Mouse (Mus musculus) mouse trophoblast stem cell (cell line): Measurements from ENCODE around the gene Mapk8ip1.

Experiments used
- in situ Hi-C, 2 experiments: fragments of 300-500 bp; cut with MseI, MboI; formaldehyde crosslinking; loops; 2 replicates in 1 of 2; 3 replicates in 1 of 2; pipeline ENCODE4 v1.15.1; 2025

Mapk8ip1 gene

GRCm38 (mm10) chr2:92401091-92401561 lies at the start of gene Mapk8ip1:
Gene Mapk8ip1 (minus strand): TSS chr2:92401263.
- in situ Hi-C loops = no loop called here

- in situ Hi-C loops = no loop called here
Measured at GRCm38 (mm10) chr2:92447121-92447740, 46.2 kb upstream of the Mapk8ip1 start.

- in situ Hi-C loops = no loop called here
Measured at GRCm38 (mm10) chr2:92446656-92447055, 45.6 kb upstream of the Mapk8ip1 start.

GRCm38 (mm10) chr2:92445890-92446289 lies 44.8 kb upstream of the Mapk8ip1 start:
- in situ Hi-C loops = no loop called here

- in situ Hi-C loops = no loop called here
Measured at GRCm38 (mm10) chr2:92444376-92444775, 43.3 kb upstream of the Mapk8ip1 start.

GRCm38 (mm10) chr2:92443313-92443712 lies 42.2 kb upstream of the Mapk8ip1 start:
- in situ Hi-C loops = no loop called here

GRCm38 (mm10) chr2:92442419-92443001 lies 41.4 kb upstream of the Mapk8ip1 start:
- in situ Hi-C loops = no loop called here

- in situ Hi-C loops = no loop called here
Measured at GRCm38 (mm10) chr2:92440432-92440831, 39.4 kb upstream of the Mapk8ip1 start.

- in situ Hi-C loops = no loop called here
Measured at GRCm38 (mm10) chr2:92438567-92438966, 37.5 kb upstream of the Mapk8ip1 start.

- in situ Hi-C loops = no loop called here
Measured at GRCm38 (mm10) chr2:92437875-92438274, 36.8 kb upstream of the Mapk8ip1 start.

GRCm38 (mm10) chr2:92437366-92437765 lies 36.3 kb upstream of the Mapk8ip1 start:
- in situ Hi-C loops = no loop called here

GRCm38 (mm10) chr2:92435023-92435422 lies 34.0 kb upstream of the Mapk8ip1 start:
- in situ Hi-C loops = no loop called here

GRCm38 (mm10) chr2:92434375-92434745 lies 33.3 kb upstream of the Mapk8ip1 start:
- in situ Hi-C loops = no loop called here

- in situ Hi-C loops = no loop called here
Measured at GRCm38 (mm10) chr2:92433578-92434374, 32.7 kb upstream of the Mapk8ip1 start, which contains the start of gene Cry2. Gene Cry2 (minus strand): TSS chr2:92434043.

GRCm38 (mm10) chr2:92432299-92433295 lies 31.5 kb upstream of the Mapk8ip1 start:
- in situ Hi-C loops = no loop called here

- in situ Hi-C loops = no loop called here
Measured at GRCm38 (mm10) chr2:92431611-92432179, 30.6 kb upstream of the Mapk8ip1 start.

GRCm38 (mm10) chr2:92430723-92431541 lies 29.9 kb upstream of the Mapk8ip1 start:
- in situ Hi-C loops = no loop called here

- in situ Hi-C loops = no loop called here
Measured at GRCm38 (mm10) chr2:92430089-92430488, 29.0 kb upstream of the Mapk8ip1 start.

GRCm38 (mm10) chr2:92427882-92428281 lies 26.8 kb upstream of the Mapk8ip1 start:
- in situ Hi-C loops = no loop called here

- in situ Hi-C loops = no loop called here
Measured at GRCm38 (mm10) chr2:92426426-92426825, 25.4 kb upstream of the Mapk8ip1 start.
